Mouse (Mus musculus) cerebellum, adult 18-20 months (tissue): ENCODE data around the gene Frem2.

Source experiments
- DNase-seq, 2 experiments: peaks; one replicate each; pipeline ENCODE4 v3.0.0; 2021

Gene Frem2

DNA sequence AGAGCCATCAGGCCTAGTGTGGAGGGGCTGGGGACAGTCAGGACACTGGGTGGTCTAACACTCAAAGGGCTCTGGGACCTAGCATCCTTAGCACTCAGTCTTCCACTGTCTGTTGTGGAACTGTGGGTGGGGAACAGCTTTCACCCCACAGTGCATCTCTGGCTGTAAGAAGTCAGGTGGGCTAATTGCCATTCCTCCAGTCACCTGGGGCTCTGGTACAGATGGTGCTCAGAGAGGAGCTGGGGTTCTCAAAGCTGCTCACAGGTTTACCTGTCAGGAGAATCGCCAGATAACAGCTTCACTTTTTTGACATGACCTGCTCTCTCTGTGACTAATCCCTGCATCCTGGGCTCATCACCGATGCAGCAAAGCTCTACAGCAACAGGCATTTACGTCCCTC is 46.0 kb downstream of the Frem2 start:
- peak; percentile 15 to 38 for DNase-seq

GRCm38 (mm10) chr3:53609851-53610250 is 47.3 kb downstream of the Frem2 start:
- no peak for DNase-seq

GRCm38 (mm10) chr3:53600140-53600539 is 57.0 kb downstream of the Frem2 start:
- DNase-seq = no peak

DNA sequence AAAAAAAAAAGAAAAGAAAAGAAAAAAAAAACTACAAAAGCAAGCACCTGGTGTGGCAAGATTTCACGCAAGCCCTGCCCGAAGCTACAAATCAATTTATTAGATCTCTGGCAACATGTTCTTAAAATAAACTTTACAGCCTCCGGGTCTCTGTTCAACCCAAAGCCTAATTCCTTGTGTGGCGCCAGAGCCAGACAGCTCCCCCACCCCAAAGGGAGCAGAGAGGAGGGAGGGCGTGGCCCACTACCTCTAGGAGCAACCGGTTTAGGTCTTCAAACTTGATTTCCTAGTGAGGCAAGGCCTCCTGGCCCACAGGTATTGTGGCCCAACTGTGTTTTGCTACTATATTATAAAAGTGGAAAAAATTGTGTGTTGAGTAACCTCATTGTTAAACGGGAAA is 57.8 kb downstream of the Frem2 start:
- DNase-seq = no peak

DNA sequence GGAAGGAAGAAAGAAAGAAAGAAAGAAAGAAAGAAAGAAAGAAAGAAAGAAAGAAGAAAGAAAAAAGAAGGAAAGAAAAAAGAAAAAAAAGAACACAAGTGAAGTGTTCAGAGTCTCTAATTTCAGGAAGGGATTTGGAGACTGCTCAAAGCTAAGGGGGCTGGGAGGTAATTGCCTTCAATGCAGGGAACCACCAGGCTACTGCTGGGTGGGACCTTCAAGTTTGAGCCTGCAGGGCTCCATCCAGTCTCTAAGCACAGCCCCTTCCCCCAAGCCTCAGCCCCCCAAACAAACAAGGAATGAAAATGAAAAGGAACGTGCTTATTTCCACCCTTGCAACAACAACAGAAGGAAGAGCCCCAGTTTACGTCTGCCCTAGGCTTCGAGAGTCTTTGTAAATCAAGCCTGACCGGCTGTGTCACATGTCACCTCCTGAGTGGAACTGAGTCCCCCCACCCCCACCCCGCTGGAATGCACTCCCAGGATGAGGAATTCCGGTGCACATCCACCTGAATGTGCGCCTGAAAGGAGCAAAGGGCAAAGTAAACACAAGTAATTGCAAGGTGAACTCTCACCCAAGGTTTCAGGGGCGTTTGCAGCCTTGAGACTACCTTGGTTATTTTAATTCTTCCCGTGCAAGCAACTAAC is 58.9 kb downstream of the Frem2 start:
- no peak for DNase-seq

GRCm38 (mm10) chr3:53594471-53594870 is 62.7 kb downstream of the Frem2 start:
- no peak for DNase-seq

DNA sequence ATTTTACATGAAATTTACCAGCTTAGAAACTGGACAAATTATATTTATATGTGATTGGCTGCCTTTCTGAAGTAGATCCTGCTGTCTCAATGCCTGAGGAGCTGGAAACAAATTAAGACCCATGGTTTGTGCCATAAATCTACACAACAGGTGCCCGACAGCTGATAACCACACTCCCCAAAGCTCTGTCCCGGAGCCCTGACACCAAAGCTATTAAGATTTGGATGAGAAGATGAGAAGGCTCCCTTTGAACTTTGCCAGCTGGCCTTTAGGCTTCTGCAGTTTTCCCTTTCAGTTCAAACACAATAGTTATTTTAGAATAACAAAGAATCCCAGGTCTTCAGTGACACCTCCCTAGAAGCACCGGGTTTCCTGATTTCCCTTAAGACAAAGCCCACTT is 63.4 kb downstream of the Frem2 start:
- DNase-seq = no peak

DNA sequence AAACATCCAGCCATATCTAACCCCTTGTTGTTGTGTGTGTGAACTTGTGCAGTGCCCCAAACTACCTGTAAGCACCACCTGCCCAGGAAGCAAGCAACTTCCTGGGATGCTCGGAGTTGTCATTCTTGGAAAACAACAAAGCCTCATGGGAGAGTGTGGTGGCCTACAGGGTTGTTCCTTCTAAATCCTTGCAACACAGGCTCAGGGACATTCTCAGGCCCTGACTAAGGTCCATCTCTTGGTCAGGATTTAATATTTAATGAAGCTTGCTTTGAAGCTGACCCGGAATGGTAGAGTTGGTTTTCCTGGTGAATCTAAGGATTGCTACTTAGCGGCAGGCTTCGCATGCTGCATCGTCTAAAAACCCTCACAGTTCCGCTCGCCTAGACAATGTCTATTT is 65.1 kb downstream of the Frem2 start:
- no peak for DNase-seq

DNA sequence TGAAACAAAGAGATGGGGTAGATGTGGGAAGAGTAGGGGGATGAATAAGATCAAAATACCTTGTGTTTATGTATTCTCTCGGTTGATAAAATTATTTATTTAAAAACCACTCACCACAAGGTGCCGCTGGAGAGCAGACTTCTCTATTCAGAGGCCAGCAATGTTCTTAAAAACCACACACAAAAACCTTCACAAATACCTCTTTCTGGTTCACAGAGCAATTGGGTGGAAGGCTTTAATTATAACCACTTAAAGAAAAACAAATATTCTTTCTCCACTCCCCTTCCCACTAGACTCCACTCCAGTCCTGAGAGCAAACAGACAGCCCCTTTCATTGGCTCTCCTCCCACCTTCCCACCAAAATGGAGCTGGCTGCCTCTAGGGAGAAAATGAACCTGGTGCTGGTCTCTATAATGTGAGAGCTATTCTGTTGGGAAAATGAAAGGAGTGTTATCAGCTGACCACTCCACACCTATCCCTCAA is 67.0 kb downstream of the Frem2 start:
- peak; percentile 34 to 54 for DNase-seq

GRCm38 (mm10) chr3:53583248-53583647 is 73.9 kb downstream of the Frem2 start:
- DNase-seq = no peak

DNA sequence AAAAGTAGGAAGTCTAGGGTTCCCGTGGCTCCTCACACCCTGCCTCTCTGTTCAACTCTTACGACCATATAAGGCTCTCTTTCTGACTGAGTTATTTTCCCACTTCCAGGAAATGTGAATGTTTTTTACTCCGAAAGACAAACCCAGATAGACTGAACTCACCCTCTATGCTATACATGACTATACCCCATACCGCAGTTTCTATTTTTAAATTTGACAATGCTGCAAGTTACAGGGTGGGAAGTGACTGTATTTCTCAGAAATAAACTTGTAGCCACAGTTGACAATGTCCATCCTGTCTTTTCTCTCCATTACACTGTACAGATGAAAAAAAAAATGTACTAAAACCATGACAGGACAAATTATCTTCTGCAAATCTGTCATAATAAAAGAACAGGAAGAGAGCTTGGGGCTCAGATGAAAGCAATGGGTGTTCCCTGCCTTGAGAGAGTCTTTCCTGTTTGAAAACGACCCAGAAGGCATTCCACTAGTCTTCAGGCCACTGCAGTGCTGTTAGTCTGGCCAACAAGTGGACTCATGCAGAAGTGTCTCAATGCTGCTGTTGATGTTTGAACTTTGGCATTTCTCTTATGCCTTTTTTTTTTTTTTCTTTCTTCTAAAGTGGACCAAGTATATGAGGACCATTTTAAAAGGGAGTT is 76.4 kb downstream of the Frem2 start:
- no peak for DNase-seq

- DNase-seq = no peak
Observed at GRCm38 (mm10) chr3:53579121-53579704, 77.9 kb downstream of the Frem2 start.

- no peak for DNase-seq
Observed at GRCm38 (mm10) chr3:53576320-53577116, 80.6 kb downstream of the Frem2 start.

DNA sequence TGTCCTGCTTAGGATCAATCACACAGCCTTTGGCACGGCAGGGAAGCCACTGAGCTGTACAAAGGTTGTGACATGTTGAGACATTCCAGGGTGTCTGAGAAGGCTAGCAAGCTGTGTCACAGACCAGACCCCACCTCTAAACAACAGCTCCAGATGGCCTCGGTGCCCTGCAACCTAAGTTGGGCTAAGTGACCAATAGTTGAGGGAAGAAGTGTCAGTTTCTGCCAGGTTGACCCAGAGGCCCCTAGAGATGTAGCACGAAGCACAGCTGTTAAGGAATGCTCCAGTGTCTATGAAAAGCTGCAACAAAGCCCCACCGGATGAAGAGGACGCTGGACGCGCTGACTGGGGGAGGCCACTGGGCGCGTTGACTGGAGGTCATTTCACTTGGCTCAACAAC is 83.0 kb downstream of the Frem2 start:
- DNase-seq = no peak

GRCm38 (mm10) chr3:53571663-53572062 is 85.5 kb downstream of the Frem2 start:
- no peak for DNase-seq

- no peak for DNase-seq
Observed at GRCm38 (mm10) chr3:53564521-53564920, 92.6 kb downstream of the Frem2 start.

DNA sequence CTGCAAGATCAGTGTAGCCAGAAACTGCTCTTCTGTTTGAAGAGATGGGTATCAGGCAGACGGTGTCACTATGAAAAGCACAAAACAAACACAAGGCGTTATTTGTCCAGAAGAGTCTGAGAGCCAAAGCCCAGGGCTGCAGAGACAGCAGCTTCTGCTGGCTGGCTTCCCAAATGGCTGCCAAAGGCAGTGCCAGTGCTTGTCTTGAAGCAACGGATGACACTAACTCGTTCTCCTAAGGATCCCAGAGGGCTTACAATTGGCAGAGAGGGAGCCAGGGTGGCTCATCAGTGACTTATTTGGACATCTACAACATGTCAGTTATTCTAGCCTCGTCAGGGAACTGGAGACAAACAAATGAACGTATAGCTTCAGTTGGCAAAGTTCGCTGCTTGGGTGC is 93.4 kb downstream of the Frem2 start:
- DNase-seq = peak; percentile 37 to 50

DNA sequence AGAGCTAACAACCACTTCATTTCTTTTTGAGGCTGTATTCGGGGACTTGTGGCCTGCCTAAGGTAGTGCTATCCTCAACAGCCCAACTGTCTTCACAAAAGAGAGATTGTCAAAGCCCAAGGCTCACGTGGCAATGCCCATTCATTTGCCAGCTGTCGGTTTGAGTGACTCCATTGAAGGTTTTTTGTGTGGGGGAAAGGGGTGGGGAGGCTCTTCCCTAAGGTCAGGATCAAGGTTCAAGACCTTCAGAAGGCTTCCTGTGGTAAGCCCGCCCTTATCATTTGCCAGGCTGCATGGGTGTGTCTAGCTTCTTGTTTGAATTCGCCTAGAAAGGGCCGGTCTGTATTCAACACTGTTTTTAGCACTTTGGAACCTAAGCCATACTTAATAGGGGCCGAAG is 95.3 kb downstream of the Frem2 start:
- DNase-seq = no peak

GRCm38 (mm10) chr3:53559056-53559455 is 98.1 kb downstream of the Frem2 start:
- DNase-seq = no peak

DNA sequence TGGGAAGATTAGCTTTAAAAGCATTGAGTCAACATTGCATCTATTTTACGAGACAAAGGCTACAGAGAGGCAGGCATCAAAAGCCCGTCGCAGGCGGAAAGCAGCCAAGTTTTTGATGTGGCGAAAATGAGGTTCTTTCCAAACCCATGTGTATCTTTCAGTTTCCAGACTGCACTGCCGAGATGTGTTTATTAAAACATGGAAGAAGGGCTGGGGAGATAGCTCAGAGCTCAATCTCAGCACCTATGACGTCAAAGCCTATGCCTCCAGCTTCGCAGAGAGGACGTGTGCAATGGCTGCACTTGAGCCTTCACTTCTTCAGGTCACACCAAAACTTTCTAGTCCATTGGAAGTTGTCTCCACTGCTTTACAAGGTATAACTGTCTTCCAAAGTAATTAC is 98.9 kb downstream of the Frem2 start:
- no peak for DNase-seq

DNA sequence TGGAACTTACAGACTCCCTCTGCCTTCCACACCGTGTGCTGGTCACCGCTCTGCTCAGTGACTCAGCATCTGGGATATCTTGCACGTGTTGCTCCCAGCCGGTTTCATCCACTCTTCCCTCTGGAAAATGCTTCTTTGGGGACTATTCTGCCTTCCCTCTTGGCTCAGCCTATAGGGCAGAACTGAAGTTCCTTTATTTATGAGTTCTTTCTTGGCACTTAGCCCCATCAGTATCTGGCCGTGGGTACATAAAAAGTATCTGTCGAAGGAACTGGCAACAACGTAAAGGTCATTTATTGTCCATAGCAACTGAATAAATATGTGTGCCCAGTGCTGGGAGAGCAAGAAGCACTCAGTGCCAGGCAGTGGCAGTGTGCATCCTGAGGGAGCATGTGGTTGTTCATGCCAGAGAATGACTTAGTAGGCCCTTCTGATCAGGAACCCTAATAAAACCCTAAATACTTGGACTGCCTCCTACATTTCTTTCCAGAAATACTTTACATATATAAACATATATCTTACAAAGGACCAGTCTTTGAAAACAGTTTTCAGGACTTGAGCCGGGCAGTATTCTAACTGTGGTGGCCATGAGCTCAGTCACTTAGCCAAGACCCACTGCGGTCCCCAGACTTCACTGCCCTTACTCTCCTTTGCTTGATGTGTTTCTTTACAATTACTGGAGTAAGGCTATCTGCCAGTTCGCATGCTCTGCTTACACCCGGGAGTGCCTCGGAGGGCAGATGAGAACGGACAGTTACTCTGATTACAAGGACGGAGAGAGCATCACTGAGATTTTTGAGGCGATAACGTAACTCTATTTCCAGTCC is 99.6 kb downstream of the Frem2 start:
- no peak for DNase-seq
